In the genomic region with DNA sequence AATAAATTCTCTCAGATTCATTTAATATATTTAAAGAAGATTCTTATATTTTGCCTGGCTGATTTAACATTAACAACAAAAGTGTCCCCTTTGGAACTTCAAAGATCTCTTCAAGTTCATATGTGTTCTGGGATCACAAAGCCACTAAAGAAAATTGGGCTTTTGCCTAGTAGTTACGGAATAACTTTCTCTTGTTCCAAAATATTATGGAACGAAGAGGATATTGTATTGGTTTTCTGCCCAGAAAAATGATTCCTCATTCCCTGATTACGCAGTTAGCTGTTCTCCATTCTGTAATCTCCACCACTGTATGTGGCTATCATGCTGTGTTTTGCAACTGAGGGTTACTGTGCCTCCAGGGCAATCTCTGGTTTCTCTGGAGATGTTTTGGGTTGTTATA, we compare ENCODE assay signal across 21 mouse cellular contexts.
DNase-seq lines count a peak whose midpoint lies in the region; ATAC-seq and TF ChIP-seq lines count a peak whose summit lies in the region.
"Had no signal": no experiment of that assay in that cellular context is flagged by ENCODE, and none has a peak within 500 bp of the region (broad histone marks: within the 10 kb centered on the region; RNA-seq: fewer than 3 reads in every experiment).

No protein-coding gene starts in this region.

- DNase-seq in embryonic facial prominence, embryonic 14.5 days (ENCODE audit: low spot score): peak; percentile 60
- DNase-seq in embryonic facial prominence, embryonic 10.5 days (ENCODE audit: low spot score): no peak
- peak; percentile 56 for DNase-seq in lung, postnatal 0 days (ENCODE audit: low spot score)
- DNase-seq in lung, postnatal 36 days: no peak
- DNase-seq in adipocyte (ENCODE audit: low spot score): peak; percentile 71
- no peak for DNase-seq in gastrocnemius, adult 2 months
- DNase-seq in frontal cortex, postnatal 14 days (ENCODE audit: low spot score in 2 of 2): no peak
- DNase-seq: adrenal gland, adult 2 months; adrenal gland, postnatal 10 days; adrenal gland, postnatal 25 days; cerebellum, adult 11-12 months; cerebellum, adult 2 months; cerebellum, adult 9-10 months; cerebellum, postnatal 10 days; cerebellum, postnatal 25 days; forebrain, postnatal 0 days had no signal

- ATAC-seq in embryonic facial prominence, embryonic 14.5 days (ENCODE audit: low read depth): no peak
- ATAC-seq in lung, postnatal 0 days: no peak
- ATAC-seq: activated CD4-positive, CD25-positive, alpha-beta regulatory T cell, adult 4 months; forebrain, embryonic 13.5 days; Patski had no signal

- H3K36me3 ChIP-seq in embryonic facial prominence, embryonic 14.5 days (ENCODE audit: control insufficient read depth, insufficient read depth, low read length): no peaks in the 10 kb centered on the region
- no peaks in the 10 kb centered on the region for H3K36me3 ChIP-seq in embryonic facial prominence, embryonic 10.5 days (replicated peaks)
- no peaks in the 10 kb centered on the region for H3K36me3 ChIP-seq in lung, postnatal 0 days (ENCODE audit: insufficient read depth, low read length)
- H3K36me3 ChIP-seq: embryonic facial prominence, embryonic 13.5 days; forebrain, embryonic 15.5 days had no signal

- H3K27ac ChIP-seq in embryonic facial prominence, embryonic 14.5 days (replicated peaks; ENCODE audit: low read depth, low read length): no peak overlapping the region
- H3K27ac ChIP-seq in embryonic facial prominence, embryonic 10.5 days (replicated peaks): no peak overlapping the region
- no peak overlapping the region for H3K27ac ChIP-seq in lung, postnatal 0 days (ENCODE audit: low read length)
- H3K27ac ChIP-seq in gastrocnemius, adult 2 months: no peak overlapping the region
- H3K27ac ChIP-seq: embryonic facial prominence, embryonic 13.5 days; forebrain, embryonic 13.5 days; forebrain, embryonic 15.5 days had no signal

- no peaks in the 10 kb centered on the region for H3K27me3 ChIP-seq in embryonic facial prominence, embryonic 14.5 days (replicated peaks; ENCODE audit: control insufficient read depth, insufficient read depth, low read length)
- H3K27me3 ChIP-seq in embryonic facial prominence, embryonic 10.5 days (replicated peaks; ENCODE audit: low read depth, poor library complexity, severe bottlenecking): no peaks in the 10 kb centered on the region
- H3K27me3 ChIP-seq in lung, postnatal 0 days (replicated peaks; ENCODE audit: insufficient read depth, low read length): no peaks in the 10 kb centered on the region
- H3K27me3 ChIP-seq: embryonic facial prominence, embryonic 13.5 days; forebrain, embryonic 13.5 days; forebrain, embryonic 15.5 days; Patski had no signal

- no peak for TF ChIP-seq EP300 in lung, postnatal 0 days (IDR thresholded peaks at IDR 0.05)

- no peak for TF ChIP-seq CTCF in lung, postnatal 0 days (IDR thresholded peaks at IDR 0.05)
- no peak for TF ChIP-seq CTCF in gastrocnemius, adult 2 months (IDR thresholded peaks at IDR 0.05)

- intact Hi-C loops in gastrocnemius, adult 2 months (cut with DNase I): no loop called here

- no peaks in the 10 kb centered on the region for H3K9me3 ChIP-seq in embryonic facial prominence, embryonic 14.5 days (ENCODE audit: control insufficient read depth, low read length)
- no peaks in the 10 kb centered on the region for H3K9me3 ChIP-seq in embryonic facial prominence, embryonic 10.5 days
- H3K9me3 ChIP-seq in lung, postnatal 0 days (ENCODE audit: low read length): no peaks in the 10 kb centered on the region
- H3K9me3 ChIP-seq: embryonic facial prominence, embryonic 13.5 days; forebrain, embryonic 13.5 days; forebrain, embryonic 15.5 days had no signal

- 41% methylated on average over 3 of the region's 3 CpGs for WGBS in embryonic facial prominence, embryonic 14.5 days
- WGBS in embryonic facial prominence, embryonic 10.5 days: 89% methylated on average over 3 of the region's 3 CpGs
- 52% methylated on average over 3 of the region's 3 CpGs for WGBS in lung, postnatal 0 days

- H3K9ac ChIP-seq in embryonic facial prominence, embryonic 14.5 days (ENCODE audit: low read depth, low read length): no peak overlapping the region
- no peak overlapping the region for H3K9ac ChIP-seq in lung, postnatal 0 days (replicated peaks; ENCODE audit: low read depth)
- H3K9ac ChIP-seq: embryonic facial prominence, embryonic 13.5 days; forebrain, embryonic 13.5 days; forebrain, embryonic 15.5 days; forebrain, postnatal 0 days had no signal

- no peak overlapping the region for H3K4me3 ChIP-seq in embryonic facial prominence, embryonic 14.5 days (ENCODE audit: low read depth, low read length)
- H3K4me3 ChIP-seq in embryonic facial prominence, embryonic 10.5 days: no peak overlapping the region
- H3K4me3 ChIP-seq in lung, postnatal 0 days (ENCODE audit: low read depth, low read length): no peak overlapping the region
- H3K4me3 ChIP-seq in gastrocnemius, adult 2 months: no peak overlapping the region
- H3K4me3 ChIP-seq: embryonic facial prominence, embryonic 13.5 days; forebrain, embryonic 13.5 days; forebrain, embryonic 15.5 days had no signal

- peaks cover 23% of the 10 kb centered on the region for H3K4me1 ChIP-seq in embryonic facial prominence, embryonic 14.5 days (ENCODE audit: control insufficient read depth, insufficient read depth, low read length)
- peaks cover 9% of the 10 kb centered on the region for H3K4me1 ChIP-seq in embryonic facial prominence, embryonic 10.5 days
- peaks cover 3% of the 10 kb centered on the region; the same call in 1 of the 2 replicates for H3K4me1 ChIP-seq in lung, postnatal 0 days (ENCODE audit: insufficient read depth, low read depth, low read length)
- H3K4me1 ChIP-seq: forebrain, embryonic 13.5 days had no signal

- H3K4me2 ChIP-seq in embryonic facial prominence, embryonic 14.5 days (ENCODE audit: low read depth, low read length): no peak overlapping the region
- no peak overlapping the region for H3K4me2 ChIP-seq in lung, postnatal 0 days (replicated peaks; ENCODE audit: low read depth, low read length)
- H3K4me2 ChIP-seq: embryonic facial prominence, embryonic 13.5 days; forebrain, embryonic 13.5 days; forebrain, embryonic 15.5 days had no signal

Comparison
In these comparisons a context has a peak if more than half of its experiments do, and no peak if none do; other contexts are left out.
1. DNase-seq: peak in embryonic facial prominence, embryonic 14.5 days (single experiment), lung, postnatal 0 days (single experiment) and adipocyte (single experiment); none in embryonic facial prominence, embryonic 10.5 days (single experiment), lung, postnatal 36 days (single experiment), gastrocnemius, adult 2 months (single experiment) and frontal cortex, postnatal 14 days (0 of 2).